Mouse (Mus musculus): Measurements from ENCODE around the gene Ucp1.
"Not testable (repeated sequence)": the region's sequence is repeated elsewhere in the genome, so short reads cannot be mapped to it uniquely, and the experiment has no call there.

The Ucp1 gene

DNA sequence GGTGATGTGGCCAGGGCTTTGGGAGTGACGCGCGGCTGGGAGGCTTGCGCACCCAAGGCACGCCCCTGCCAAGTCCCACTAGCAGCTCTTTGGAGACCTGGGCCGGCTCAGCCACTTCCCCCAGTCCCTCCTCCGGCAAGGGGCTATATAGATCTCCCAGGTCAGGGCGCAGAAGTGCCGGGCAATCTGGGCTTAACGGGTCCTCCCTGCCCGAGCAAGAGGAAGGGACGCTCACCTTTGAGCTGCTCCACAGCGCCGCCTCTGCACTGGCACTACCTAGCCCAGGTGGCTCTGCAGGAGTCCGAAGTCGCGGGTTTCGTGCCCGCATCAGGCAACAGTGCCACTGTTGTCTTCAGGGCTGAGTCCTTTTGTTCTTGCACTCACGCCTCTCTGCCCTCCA lies at the start of gene Ucp1:
Gene Ucp1 (plus strand): TSS at position 177 of the 400 bp plus-strand sequence.
- no peak for DNase-seq (ENCODE audit: low spot score)

DNA sequence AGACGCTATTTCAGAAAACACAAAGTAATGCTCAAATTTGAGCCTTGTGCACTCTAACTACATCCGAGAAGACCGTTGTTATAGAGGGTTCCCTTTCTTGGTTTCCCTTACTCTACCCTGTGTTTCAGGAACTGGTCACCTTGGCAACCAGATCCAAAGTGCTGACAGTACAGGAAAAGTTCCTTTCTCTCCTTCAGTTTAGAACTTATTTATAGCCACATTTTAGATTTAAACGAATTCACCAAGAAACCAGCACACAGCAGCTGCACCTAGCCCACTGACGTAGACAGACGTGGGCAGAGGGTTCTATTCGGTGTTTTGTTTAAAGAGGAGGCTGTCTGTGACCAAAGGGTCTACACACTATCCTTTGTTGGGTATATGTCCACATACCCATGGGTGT lies 46.0 kb upstream of the Ucp1 start:
- no peak for DNase-seq (ENCODE audit: low spot score)

DNA sequence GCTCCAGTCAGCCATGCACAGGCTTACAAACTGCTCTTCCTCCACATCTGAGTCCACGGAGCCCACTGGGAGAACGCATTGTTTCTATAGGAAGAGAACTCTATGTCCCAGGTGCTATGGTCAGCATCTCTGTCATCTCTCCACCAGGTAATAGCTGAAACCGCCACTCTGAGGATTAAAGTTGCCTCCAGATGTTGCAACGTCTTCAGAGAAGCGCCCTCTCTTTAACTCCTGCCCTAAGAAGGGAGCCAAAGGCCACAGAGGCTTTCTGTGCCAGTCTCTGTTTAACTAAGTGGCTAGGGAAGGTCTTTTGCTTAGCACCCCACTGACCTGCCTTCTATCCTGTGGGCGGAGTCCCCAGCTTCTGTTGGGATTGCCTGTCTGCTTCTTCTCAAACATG lies 39.3 kb upstream of the Ucp1 start:
- no peak for DNase-seq (ENCODE audit: low spot score)

DNA sequence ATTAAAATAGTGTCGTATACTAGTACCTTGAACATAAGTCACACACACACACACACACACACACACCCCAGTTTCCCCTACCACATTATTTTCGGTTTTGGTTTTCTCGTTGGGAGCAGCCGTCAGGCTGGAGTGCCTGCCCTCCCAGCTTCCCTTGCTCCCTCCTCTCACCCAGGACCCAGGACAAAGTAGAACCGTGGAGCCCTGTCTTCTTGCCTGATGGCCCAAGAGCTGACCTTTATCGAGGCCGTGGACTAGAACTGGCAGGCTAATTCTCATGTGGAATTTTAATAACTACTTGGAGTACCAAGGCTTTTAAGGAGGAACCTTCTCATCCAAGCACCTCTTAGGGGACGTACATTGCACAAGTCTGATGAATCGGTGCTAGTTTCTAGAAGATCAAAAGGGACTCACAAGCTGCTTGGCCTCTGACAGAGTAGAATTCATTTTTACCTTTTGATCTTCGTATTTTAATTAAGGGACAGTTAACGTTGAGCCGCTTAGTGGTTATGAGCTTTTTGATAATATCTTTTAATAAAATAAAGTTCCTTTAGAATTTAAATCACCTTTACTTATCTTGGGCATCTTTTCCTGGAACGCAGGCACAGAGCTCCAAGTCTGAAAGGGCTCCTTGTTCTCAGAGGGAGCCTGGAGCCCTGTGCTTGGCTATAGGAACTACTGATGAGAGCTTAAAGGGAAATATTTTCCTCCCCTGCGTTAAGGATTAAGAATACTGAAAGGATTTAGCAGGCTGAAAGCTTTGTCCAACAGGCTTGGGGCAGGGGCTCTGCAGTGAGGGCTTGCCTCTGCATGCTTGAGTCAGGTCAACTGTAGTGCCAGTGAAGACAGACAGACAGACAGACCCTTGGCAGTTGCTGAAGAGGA lies 38.5 kb upstream of the Ucp1 start:
- DNase-seq (ENCODE audit: low spot score): no peak

DNA sequence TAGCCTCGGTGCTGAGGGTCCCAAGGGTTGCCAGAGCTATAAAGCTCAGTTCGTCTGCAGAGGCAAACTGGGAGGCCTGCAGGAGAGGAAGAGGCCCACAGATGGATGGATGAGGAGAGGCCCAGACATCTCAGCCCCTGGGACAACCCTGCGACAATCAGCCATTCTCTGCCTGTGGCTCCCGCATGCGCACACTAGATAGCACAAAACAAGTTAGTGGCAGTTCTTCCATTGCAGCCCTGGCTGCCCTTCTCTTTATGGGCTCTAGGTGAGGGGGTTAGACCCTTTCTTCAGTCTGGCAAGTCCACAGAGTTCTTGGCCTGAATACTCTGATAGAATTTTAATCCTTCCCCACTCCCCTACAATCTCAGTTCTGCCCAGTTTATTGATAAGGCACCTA lies 37.4 kb upstream of the Ucp1 start:
- no peak for DNase-seq (ENCODE audit: low spot score)

DNA sequence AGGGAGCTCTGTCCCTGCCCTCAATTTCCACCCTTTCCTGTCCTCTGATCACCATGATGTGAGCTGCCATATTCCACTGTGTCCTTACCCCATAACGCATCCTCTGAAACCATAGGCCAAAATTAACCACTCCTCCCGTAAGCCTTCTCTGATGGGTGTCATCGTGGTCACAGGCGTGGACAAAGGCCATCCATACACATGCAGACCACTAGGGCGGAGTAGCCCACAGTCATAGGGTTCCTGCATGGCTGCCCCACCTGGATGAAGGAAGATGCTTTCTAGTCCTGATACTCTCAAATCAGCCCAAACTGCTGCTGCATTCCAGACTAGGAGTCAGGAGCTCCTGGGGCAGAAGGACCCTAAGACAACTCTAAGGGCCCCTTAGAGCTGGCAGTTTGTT lies 32.5 kb upstream of the Ucp1 start:
- DNase-seq (ENCODE audit: low spot score): no peak

DNA sequence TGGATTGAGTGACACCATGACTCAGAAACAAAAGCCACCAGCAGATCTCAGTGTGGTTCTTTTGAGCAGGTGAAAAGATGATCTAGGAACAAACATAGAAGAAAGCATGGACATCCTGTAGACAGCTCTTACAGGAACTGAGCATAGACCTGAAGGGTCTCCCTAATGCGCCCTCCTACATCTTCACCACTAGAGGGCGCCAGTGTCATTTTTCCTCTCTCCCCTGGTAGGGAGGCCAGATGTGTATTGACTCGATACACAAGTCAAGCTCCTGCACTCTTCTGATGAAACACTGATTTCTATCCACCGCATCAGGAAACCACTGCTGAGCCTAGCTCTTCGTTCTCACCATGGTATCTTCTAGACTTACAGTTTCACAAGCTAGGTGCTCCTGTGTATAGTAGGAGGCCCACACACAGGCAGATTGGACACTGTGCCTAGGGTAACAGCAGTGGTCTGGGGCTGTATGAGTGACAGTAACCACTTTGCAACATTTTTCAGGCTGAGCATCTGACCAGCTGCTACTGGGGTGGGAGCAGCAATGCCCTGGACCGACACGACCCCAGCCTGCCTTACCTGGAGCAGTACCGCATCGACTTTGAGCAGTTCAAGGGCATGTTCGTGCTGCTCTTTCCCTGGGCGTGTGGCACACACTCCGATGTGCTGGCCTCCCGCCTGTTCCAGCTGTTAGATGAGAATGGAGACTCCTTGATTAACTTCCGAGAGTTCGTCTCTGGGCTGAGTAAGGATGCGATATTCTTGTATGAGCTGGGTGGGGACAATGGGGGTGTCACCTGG lies 29.5 kb upstream of the Ucp1 start:
- DNase-seq (ENCODE audit: low spot score): no peak

DNA sequence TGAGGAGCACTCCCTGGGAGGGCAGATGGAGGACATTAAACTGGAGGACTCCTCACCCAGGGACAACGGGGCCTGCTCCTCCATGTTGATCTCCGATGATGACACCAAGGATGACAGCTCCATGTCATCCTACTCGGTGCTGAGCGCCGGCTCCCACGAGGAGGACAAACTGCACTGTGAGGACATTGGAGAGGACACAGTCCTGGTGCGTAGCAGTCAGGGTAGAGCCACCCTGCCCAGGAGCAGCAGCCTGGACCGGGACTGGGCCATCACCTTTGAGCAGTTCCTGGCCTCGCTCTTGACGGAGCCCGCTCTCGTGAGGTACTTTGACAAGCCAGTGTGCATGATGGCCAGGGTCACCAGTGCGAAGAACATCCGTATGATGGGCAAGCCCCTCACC lies 19.0 kb upstream of the Ucp1 start:
- DNase-seq (ENCODE audit: low spot score): no peak

DNA sequence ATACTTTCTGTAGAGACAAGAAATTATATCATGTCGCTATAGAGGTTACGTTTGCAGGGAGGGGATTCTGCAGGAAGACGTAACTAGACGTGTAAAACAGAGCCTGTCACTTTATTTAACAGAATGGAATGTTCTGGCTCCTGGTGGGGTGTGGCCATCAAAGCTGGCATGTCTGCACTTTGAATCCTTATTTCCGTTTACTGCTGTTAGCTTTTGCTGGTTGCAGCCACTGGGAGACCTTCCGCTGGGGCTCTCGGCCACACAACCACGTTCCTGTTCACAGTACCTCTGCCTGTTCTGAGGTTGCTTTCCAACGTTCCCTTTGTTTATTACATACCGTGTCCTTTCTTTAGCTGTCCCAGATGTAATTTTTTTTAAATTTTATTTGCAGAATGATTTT lies 17.7 kb upstream of the Ucp1 start:
- DNase-seq (ENCODE audit: low spot score): no peak

DNA sequence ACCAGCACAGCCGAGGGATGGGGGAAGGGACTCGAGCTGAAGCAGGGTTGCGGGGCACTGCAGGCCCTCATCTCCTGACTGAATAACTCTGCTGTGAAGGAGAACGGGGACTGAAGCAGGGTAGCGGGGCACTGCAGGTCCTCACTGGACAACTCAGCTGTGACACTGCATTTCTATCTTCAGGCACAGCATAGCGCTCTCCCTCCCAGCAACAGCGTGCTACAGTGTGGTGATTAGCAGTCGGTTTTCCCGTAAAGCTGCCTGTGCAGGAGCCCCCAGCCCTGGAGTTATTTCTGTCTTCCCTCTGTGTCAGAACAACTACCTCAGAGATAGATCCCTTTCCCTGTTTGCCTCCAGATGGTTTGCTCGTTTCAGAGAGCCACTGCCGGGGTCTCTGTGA lies 15.7 kb upstream of the Ucp1 start:
- no peak for DNase-seq (ENCODE audit: low spot score)

DNA sequence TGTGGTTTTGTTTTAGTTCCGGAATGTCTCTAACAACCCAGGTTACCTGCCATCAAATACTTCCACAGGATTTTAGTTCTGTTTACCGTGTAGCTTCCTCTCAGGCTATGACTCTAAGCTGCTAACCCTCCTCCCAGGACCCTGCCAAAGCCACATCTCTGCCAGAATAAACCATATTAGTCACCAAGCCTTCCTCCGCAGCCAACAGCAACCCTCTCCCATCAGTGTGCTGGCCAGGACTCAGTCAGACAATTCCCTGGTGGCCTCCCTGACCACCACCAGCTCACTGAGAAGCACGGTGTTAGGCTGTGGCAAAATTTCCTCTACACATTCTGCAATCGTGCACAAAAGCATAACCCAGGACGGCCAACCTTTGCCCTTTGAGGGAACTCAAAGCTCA lies 11.7 kb upstream of the Ucp1 start:
- no peak for DNase-seq (ENCODE audit: low spot score)

DNA sequence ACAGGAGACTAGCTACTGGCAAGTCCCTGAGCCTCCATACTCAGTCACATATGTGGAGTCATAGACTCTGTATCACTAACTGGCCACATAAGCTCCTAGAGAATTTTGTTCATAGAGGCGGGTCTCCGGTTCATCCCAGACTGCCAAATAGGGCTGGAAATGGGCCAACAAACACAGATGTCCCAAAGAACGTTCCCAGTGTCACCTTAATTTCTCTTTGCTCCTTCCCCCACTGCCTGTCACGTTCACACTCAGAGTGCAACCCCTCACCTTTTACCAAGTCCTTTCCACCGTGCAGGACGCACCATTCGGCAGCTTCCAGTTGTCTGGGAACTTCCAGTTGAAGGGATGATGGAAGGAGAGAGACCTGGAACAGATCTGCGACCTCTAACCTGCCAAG lies 4.8 kb upstream of the Ucp1 start:
- DNase-seq (ENCODE audit: low spot score): no peak

DNA sequence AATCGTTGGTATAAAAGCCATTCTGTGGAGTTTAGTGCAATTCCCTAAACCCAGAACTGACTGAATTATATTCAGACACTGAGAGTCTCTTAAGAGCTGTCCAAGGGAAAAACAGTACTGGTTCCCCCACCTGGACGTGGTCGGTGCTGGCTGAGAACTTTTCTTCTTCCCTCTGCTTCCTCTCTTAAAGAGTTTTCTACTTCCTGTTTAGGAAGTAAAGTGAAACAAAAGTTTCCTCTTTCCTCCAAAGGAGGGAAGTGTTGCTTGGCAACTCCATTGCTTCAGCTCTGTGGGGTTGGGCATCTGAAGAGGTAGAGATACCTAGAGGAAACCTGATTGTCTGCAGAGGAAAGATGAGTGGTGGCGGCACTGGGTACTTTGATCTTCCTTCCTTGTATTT lies 7.2 kb downstream of the Ucp1 start:
- no peak for DNase-seq (ENCODE audit: low spot score)

DNA sequence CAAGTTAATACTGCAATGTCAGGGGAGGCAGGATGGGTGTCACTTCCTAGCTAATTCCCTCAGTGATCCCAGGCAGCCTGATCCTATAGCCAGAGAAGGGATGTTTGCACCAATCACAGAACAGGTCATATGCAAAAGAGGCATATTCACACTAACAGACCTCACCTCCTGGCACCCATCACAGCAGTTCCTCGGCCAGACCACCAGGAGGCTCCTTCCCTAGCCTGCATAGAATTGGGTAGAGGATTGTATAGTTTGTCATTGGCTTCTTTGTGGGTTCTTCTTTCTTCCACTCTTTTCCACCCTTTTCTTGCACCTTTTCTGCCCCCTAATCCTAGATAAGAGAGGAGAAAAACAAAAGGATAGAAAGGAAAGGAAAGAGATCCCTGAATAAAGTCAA lies 10.0 kb downstream of the Ucp1 start:
- DNase-seq (ENCODE audit: low spot score): no peak

DNA sequence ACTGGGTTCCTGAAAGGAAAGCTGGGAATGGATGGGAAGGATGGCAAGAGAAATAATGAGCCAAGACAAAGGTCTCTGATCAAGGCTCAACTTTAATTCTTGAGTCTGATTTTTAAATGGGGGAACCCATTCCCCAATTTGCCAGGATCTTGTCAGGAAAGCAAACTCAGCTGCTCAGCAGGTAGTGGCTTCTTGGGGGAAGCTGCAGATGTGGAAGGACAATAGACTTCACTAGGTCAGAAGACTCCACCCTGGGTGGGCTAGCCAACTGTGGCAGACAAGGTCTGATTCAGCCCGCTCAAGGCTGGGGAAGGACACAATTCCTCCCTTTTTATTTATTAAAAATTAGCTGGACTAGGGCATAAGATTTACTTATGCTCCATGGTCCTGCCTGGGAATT lies 14.8 kb downstream of the Ucp1 start:
- no peak for DNase-seq (ENCODE audit: low spot score)

DNA sequence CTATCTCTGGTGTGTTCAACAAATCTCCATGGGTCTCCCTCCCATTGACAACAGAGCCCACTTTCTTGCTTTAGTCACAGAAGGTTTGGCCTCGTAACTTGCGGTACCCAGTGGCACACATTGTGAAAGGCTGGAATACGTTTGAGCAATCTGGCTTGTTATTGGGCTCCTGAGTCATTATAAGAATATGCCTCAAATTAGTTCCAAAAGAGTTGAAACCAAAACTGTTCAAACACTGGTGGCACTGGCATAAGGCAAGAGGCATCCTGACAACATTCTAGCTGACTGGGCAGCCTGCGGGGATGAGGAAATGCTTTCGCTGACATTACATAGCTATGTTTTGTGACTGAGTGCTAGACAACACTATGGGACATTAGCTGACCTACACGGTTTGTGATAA lies 19.7 kb downstream of the Ucp1 start:
- DNase-seq (ENCODE audit: low spot score): no peak

DNA sequence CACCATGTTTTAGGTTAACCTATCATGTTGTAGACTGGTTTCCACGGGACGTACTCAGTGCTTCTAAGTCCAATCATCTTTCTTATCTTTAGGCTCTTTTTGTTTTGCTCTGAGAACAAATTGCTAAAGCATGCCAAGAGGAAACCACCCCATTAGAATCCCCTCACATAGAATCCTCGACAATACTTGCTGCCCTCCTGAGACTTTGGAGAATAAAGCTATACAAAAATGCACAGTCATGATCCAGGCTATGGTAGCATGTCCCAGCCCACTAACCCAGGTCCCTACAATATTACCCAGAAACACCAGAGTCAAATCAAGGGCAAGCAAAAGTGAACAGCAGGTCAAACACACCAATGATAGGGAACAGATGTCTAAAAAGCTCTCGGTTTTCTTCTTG lies 24.9 kb downstream of the Ucp1 start:
- DNase-seq (ENCODE audit: low spot score): not testable (repeated sequence)

DNA sequence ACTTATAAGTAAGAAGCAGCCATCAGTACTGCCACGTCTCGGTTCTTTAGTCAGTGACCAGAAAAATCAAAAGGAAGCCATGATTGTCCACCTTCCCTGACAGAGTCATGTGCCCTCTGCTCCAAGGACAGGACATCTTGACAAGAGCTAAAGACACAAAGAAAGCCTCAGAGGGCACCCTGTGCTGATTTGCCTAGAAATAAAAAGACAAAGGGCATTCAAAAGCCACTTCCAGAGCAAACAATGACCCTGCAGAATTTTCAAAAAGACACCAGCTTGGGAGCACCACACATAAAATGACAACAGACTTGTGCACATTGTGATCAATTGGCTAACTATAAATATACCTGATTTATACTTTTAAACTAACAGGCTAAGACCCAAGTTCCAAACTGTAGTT lies 25.5 kb downstream of the Ucp1 start:
- no peak for DNase-seq (ENCODE audit: low spot score)

DNA sequence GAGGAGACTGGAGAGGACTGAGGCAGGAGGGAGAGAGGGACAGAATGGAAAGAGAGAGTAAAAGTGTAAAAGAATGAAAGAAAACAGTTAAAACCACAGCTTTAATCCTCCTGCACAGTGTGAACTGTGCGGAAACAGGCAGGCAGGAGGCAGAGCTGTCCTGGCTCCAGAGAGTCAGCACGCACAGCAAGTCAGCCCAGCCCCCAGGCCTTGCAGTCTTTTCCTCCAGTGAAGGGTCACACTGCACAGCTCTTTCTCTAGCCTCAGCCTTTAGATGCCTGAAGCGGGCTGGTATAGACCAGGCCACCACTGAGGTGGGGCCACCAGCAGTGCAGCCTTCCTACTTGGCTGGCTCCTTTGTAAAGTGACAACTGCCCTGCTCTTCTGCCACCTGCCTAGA lies 30.4 kb downstream of the Ucp1 start:
- no peak for DNase-seq (ENCODE audit: low spot score)

DNA sequence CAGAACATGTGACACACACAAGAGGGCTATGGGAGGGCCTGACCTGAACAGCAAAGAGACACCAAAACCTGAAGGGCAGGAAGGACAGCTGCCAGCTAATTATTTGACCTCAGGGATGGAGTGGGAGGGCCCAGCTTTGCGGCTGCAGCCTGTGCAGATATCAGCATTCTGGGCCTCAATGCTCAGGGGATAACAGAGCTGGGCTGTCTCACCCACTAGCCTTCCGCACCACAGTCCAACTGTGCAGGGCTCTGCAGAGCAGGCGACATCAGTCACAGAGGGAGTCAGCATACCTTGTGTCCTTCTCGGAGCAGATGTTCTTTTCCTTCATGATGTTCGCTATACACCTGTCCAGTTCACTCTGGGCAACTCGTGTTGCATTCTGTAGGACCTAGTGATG lies 32.2 kb downstream of the Ucp1 start:
- no peak for DNase-seq (ENCODE audit: low spot score)

DNA sequence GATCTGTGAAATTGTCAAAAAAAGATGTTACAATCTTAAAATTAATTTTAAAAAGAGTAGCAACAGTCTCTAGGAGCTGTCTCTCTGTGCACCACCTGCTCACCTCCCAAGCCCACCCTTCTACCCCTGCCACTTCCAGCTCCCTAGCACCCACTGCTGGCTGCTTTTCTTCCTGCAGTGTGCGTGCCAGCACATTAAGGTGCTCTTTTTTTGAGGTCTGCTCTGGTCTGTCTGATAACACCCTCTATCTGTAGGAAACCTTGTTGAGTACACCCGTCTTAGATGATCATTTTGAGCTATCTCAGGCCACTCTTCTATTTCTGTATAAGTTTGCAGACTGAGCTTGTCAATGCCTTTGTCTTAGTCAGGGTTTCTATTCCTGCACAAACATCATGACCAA lies 32.9 kb downstream of the Ucp1 start:
- no peak for DNase-seq (ENCODE audit: low spot score)

DNA sequence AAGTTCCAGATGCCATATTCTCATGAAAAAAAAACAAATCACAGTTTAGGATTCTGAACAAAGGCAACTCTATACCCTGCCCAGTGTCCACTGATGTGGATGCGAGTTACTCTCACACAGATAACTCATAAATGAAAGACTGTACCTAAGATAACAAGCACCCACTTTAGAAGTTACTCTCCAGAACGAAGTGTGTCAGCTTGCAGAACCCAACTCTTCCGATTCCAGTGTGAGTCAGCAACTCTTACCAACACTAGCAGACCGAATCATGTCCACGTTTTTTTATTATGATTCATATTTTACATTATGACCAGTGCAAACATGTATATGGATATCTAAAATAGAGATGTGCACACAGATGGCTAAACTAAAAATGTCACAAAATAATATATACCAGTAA lies 37.7 kb downstream of the Ucp1 start:
- DNase-seq (ENCODE audit: low spot score): no peak

DNA sequence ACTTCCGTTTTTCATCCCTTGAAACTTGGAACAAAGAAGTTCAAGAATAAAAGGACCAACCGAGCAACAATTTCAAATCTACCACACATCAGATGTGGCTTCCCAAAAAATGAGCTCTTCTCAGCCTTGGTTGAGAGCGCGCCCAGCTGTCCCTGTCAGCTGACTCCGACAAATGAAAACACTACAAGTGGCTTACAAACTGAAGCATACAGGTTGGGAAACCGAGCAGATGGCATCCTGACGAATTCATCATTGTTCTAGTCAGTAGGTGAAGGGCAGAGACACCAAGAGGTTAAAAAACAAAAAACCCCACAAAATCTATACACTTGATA lies 41.4 kb downstream of the Ucp1 start:
- no peak for DNase-seq (ENCODE audit: low spot score)
